In the genomic region with DNA sequence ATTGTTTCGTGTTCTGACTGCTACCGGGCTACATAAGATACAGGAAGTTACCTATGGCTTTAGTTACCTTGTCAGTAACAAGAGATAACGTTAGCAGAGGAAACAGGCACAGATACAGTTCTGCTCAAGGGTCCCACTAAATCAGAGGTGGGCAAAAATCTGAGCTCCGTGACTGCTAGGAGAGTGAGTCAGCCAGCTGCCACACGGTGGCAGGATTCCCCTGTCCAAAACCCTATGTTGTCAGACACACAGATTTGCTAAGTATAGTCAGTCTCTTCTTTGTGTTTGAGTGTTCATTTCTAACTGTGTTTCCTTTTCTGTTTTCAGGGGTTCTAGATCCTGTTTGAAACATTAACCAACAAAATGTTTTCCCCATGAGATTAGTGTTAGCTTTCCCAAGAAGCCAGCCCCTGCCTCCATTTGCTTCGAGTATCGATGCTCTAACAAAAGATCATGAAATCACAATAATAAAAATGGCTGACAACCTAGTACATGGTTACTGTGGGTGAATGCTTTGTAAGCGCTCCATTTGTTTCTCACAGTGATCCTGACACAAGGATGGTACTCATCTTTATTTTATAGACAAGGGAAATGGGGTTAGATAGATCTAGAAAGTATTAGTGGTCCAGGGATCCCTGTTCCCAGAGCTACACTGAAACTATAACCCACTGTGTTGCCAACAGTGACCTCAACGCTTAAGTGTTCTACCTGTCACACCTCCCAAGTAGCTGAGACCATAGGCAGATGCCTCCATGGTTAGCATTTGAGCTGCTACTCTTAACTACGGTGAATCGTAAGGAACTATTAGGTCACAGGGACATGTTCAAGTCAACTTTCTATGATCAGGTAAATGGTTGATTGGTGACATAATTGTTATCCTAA, we compare ENCODE assay signal across 10 mouse cellular contexts. TPM values are rescaled to one million over a fixed set of nuclear protein-coding genes. Genes with fewer than 3 reads are reported as not detected.
DNase-seq lines count a peak whose midpoint lies in the region; ATAC-seq lines count a peak whose summit lies in the region.
"Had no signal": no experiment of that assay in that cellular context is flagged by ENCODE, and none has a peak within 500 bp of the region (broad histone marks: within the 10 kb centered on the region; RNA-seq: fewer than 3 reads in every experiment).

No protein-coding gene starts in this region.

- no peak overlapping the region for H3K9ac ChIP-seq in forebrain, embryonic 12.5 days
- H3K9ac ChIP-seq in hindbrain, embryonic 15.5 days: no peak overlapping the region
- H3K9ac ChIP-seq in midbrain, embryonic 11.5 days (ENCODE audit: low read length): no peak overlapping the region

- peak; percentile 87 for ATAC-seq in forebrain, embryonic 12.5 days (ENCODE audit: low FRiP score)
- peak; percentile 90 for ATAC-seq in hindbrain, embryonic 15.5 days (ENCODE audit: low FRiP score, low read depth)
- peak; percentile 89 for ATAC-seq in midbrain, embryonic 11.5 days (ENCODE audit: low FRiP score)

- H3K36me3 ChIP-seq in forebrain, embryonic 12.5 days (replicated peaks): peaks cover 3% of the 10 kb centered on the region
- peaks cover 3% of the 10 kb centered on the region; the same call in 1 of the 2 replicates for H3K36me3 ChIP-seq in hindbrain, embryonic 15.5 days
- no peaks in the 10 kb centered on the region for H3K36me3 ChIP-seq in midbrain, embryonic 11.5 days (ENCODE audit: control insufficient read depth, insufficient read depth, low read length)

- no peak overlapping the region for H3K4me3 ChIP-seq in forebrain, embryonic 12.5 days (replicated peaks)
- no peak overlapping the region for H3K4me3 ChIP-seq in hindbrain, embryonic 15.5 days
- no peak overlapping the region for H3K4me3 ChIP-seq in midbrain, embryonic 11.5 days (ENCODE audit: low read depth, low read length)

- no peaks in the 10 kb centered on the region for H3K27me3 ChIP-seq in forebrain, embryonic 12.5 days
- no peaks in the 10 kb centered on the region for H3K27me3 ChIP-seq in hindbrain, embryonic 15.5 days
- H3K27me3 ChIP-seq in midbrain, embryonic 11.5 days (ENCODE audit: control insufficient read depth, insufficient read depth, low read length): no peaks in the 10 kb centered on the region

- H3K9me3 ChIP-seq in forebrain, embryonic 12.5 days: no peaks in the 10 kb centered on the region
- no peaks in the 10 kb centered on the region for H3K9me3 ChIP-seq in hindbrain, embryonic 15.5 days
- H3K9me3 ChIP-seq in midbrain, embryonic 11.5 days (ENCODE audit: control insufficient read depth, low read length): no peaks in the 10 kb centered on the region
- H3K9me3 ChIP-seq: G1E had no signal

- no peak overlapping the region for H3K4me2 ChIP-seq in forebrain, embryonic 12.5 days
- no peak overlapping the region for H3K4me2 ChIP-seq in hindbrain, embryonic 15.5 days
- H3K4me2 ChIP-seq in midbrain, embryonic 11.5 days: no peak overlapping the region

- DNase-seq in cerebellum, postnatal 10 days: peak; percentile 79 to 81
- DNase-seq in cerebellum, adult 9-11 months: no peak
- peak; percentile 45 for DNase-seq in Muller cell, postnatal 12 days (ENCODE audit: inconsistent ontology term)
- DNase-seq in layer of hippocampus, postnatal 14 days (ENCODE audit: low spot score in 2 of 2): peak; percentile 54 to 67
- peak; percentile 93 for DNase-seq in midbrain, embryonic 11.5 days (ENCODE audit: low spot score, missing footprints)
- peak; percentile 52 for DNase-seq in urinary bladder, postnatal 14 days (ENCODE audit: low spot score)

- WGBS in forebrain, embryonic 12.5 days: 60% methylated on average over 11 of the region's 11 CpGs
- 60% methylated on average over 11 of the region's 11 CpGs for WGBS in hindbrain, embryonic 15.5 days
- WGBS in midbrain, embryonic 11.5 days: 59% methylated on average over 11 of the region's 11 CpGs

- H3K4me1 ChIP-seq in forebrain, embryonic 12.5 days: no peaks in the 10 kb centered on the region
- H3K4me1 ChIP-seq in hindbrain, embryonic 15.5 days (replicated peaks): no peaks in the 10 kb centered on the region
- H3K4me1 ChIP-seq in midbrain, embryonic 11.5 days (ENCODE audit: control insufficient read depth, insufficient read depth, low read length): no peaks in the 10 kb centered on the region

- H3K27ac ChIP-seq in forebrain, embryonic 12.5 days: no peak overlapping the region
- H3K27ac ChIP-seq in hindbrain, embryonic 15.5 days (replicated peaks): no peak overlapping the region
- H3K27ac ChIP-seq in midbrain, embryonic 11.5 days (ENCODE audit: low read depth, low read length): no peak overlapping the region

RNA-seq across cellular contexts. Expression of gene Rad1, which starts 15.3 kb away (rescaled TPM):
- polyA plus RNA-seq in forebrain, embryonic 12.5 days (2016; fragmentation: Nextera tagmentation; extraction: Ambion mirVana): 40.4 and 42.9 TPM in 2 replicates
- polyA plus RNA-seq in hindbrain, embryonic 15.5 days (2015; fragmentation: Nextera tagmentation; extraction: Ambion mirVana): 25.6 and 25.9 TPM in 2 replicates
- 10 to 100 TPM; 10.4 to 12.6 TPM for total RNA-seq in layer of hippocampus, postnatal 14 days (2021)
- 27.7 and 33.2 TPM in 2 replicates for polyA plus RNA-seq in midbrain, embryonic 11.5 days (2014; fragmentation: Nextera tagmentation; extraction: Ambion mirVana)

RNA-seq across cellular contexts. Expression of gene Brix1, which starts 15.3 kb away (rescaled TPM):
- 128 TPM in 2 replicates for polyA plus RNA-seq in forebrain, embryonic 12.5 days (2016; fragmentation: Nextera tagmentation; extraction: Ambion mirVana)
- polyA plus RNA-seq in hindbrain, embryonic 15.5 days (2015; fragmentation: Nextera tagmentation; extraction: Ambion mirVana): 45.0 and 50.1 TPM in 2 replicates
- 10 to 100 TPM; 22.8 to 23.2 TPM for total RNA-seq in layer of hippocampus, postnatal 14 days (2021)
- 134 and 162 TPM in 2 replicates for polyA plus RNA-seq in midbrain, embryonic 11.5 days (2014; fragmentation: Nextera tagmentation; extraction: Ambion mirVana)

RNA-seq across cellular contexts. Expression of gene Dnajc21, which starts 30.8 kb away (rescaled TPM):
- 15.7 and 16.2 TPM in 2 replicates for polyA plus RNA-seq in forebrain, embryonic 12.5 days (2016; fragmentation: Nextera tagmentation; extraction: Ambion mirVana)
- polyA plus RNA-seq in hindbrain, embryonic 15.5 days (2015; fragmentation: Nextera tagmentation; extraction: Ambion mirVana): 13.6 and 13.8 TPM in 2 replicates
- 10 to 100 TPM; 19.3 TPM for total RNA-seq in layer of hippocampus, postnatal 14 days (2021)
- 20.0 and 21.0 TPM in 2 replicates for polyA plus RNA-seq in midbrain, embryonic 11.5 days (2014; fragmentation: Nextera tagmentation; extraction: Ambion mirVana)

RNA-seq across cellular contexts. Expression of gene Ttc23l, which starts 57.4 kb away (rescaled TPM):
- polyA plus RNA-seq in forebrain, embryonic 12.5 days (2016; fragmentation: Nextera tagmentation; extraction: Ambion mirVana): not detected in 2 replicates
- polyA plus RNA-seq in hindbrain, embryonic 15.5 days (2015; fragmentation: Nextera tagmentation; extraction: Ambion mirVana): not detected in 2 replicates
- total RNA-seq in layer of hippocampus, postnatal 14 days (2021): not detected
- polyA plus RNA-seq in midbrain, embryonic 11.5 days (2014; fragmentation: Nextera tagmentation; extraction: Ambion mirVana): not detected in 2 replicates
- total RNA-seq: G1E; left cerebral cortex, adult 8-10 months had no signal
- polyA plus RNA-seq: G1E had no signal
